Mouse (Mus musculus) kidney, adult 2 months (tissue): Measurements from ENCODE around the gene Prr13. TPM values are rescaled to one million over a fixed set of nuclear protein-coding genes. Genes with fewer than 3 reads are reported as not detected.

Experiments used
- DNase-seq: peaks from one replicate; pipeline ENCODE4 v3.0.0; 2021
- H3K27ac ChIP-seq: fragments of 200-500 bp; 2 replicates; pipeline ENCODE4 v1.5.1; 2012; ENCODE audit warnings: low read depth, low read length, control low read depth, inconsistent platforms; ENCODE audit not compliant: insufficient read depth
- H3K27me3 ChIP-seq: fragments of 200-500 bp; replicated peaks from 2 replicates; pipeline ENCODE4 v1.6.1; 2012; ENCODE audit warnings: mild to moderate bottlenecking, moderate library complexity, low read length, inconsistent platforms; ENCODE audit not compliant: control insufficient read depth, insufficient read depth
- H3K36me3 ChIP-seq: fragments of 200-500 bp; 2 replicates; pipeline ENCODE4 v1.6.1; 2012; ENCODE audit warnings: mild to moderate bottlenecking, moderate library complexity, low read length, inconsistent platforms; ENCODE audit not compliant: control insufficient read depth, insufficient read depth
- H3K4me1 ChIP-seq: fragments of 200-500 bp; 2 replicates; pipeline ENCODE4 v1.6.1; 2011; ENCODE audit warnings: low read length; ENCODE audit not compliant: control insufficient read depth, insufficient read depth
- H3K4me3 ChIP-seq: fragments of 200-500 bp; 2 replicates; pipeline ENCODE4 v1.5.1; 2011; ENCODE audit warnings: mild to moderate bottlenecking, low read depth, low read length, control low read depth; ENCODE audit not compliant: insufficient read depth
- CTCF ChIP-seq: fragments of 200-500 bp; conservative IDR thresholded peaks from 2 replicates; pipeline ENCODE4 v1.5.1; 2011; ENCODE audit warnings: low read depth, mild to moderate bottlenecking, control low read depth, low read length, moderate library complexity, mixed read lengths; ENCODE audit not compliant: insufficient read depth, insufficient read length
- POLR2A ChIP-seq: fragments of 200-500 bp; IDR thresholded peaks from one replicate; pipeline ENCODE4 v1.6.1; 2011; ENCODE audit warnings: low read depth, low read length, control low read depth
- WGBS: fragments of 180-500 bp; shearing (Covaris S2); methylation state at CpG from one replicate; pipeline ENCODE4 v1.1.7; 2018; 5-methylcytosine and 5-hydroxymethylcytosine counted together
- polyA plus RNA-seq: library from polyadenylated mRNA; depleted of rRNA; stranded (reverse); fragments of >200 nt; gene quantifications from 2 replicates; pipeline ENCODE4 v1.2.3, GENCODE M21; 2012; rRNA removed

Prr13 gene
- polyA plus RNA-seq, 1 experiment: 181 TPM

DNA sequence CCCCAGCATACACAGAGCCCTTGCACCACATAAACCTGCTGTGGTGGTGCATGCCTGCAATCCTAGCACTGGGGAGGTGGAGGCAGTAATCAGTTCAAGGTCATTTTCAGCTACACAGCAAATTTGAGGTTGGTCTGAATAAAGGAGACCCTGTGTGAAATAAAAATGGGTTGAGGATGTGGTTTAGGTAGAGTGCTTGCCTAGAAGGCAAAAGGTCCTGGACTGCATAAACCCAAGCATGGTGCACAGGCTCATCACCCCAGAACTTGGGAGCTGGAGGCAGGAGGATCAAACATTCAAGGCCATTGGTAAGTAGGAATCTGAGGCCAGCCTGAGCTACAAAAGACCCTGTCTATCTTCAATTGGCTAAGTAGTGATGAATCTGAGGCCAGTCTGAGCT lies 48.7 kb downstream of the Prr13 start:
- TF ChIP-seq POLR2A (no peak), CTCF (no peak)

GRCm38 (mm10) chr15:102508336-102508735 lies 49.5 kb downstream of the Prr13 start:
- H3K27ac ChIP-seq: no peak overlapping the region
- 87% methylated on average over 3 of the region's 3 CpGs for WGBS
- H3K36me3 ChIP-seq: no peaks in the 10 kb centered on the region
- TF ChIP-seq CTCF: no peak
- TF ChIP-seq POLR2A: no peak
- no peak for DNase-seq
- no peaks in the 10 kb centered on the region for H3K27me3 ChIP-seq
- H3K4me3 ChIP-seq: no peak overlapping the region
- H3K4me1 ChIP-seq: peaks cover 3% of the 10 kb centered on the region; the same call in 1 of the 2 replicates

More for the DNA sequence above, 48.7 kb downstream of the Prr13 start:
- no peak overlapping the region for H3K27ac ChIP-seq
- no peak for DNase-seq
- no peak overlapping the region for H3K4me3 ChIP-seq
- H3K36me3 ChIP-seq: no peaks in the 10 kb centered on the region
- H3K27me3 ChIP-seq: no peaks in the 10 kb centered on the region
- H3K4me1 ChIP-seq: peaks cover 3% of the 10 kb centered on the region; the same call in 1 of the 2 replicates

DNA sequence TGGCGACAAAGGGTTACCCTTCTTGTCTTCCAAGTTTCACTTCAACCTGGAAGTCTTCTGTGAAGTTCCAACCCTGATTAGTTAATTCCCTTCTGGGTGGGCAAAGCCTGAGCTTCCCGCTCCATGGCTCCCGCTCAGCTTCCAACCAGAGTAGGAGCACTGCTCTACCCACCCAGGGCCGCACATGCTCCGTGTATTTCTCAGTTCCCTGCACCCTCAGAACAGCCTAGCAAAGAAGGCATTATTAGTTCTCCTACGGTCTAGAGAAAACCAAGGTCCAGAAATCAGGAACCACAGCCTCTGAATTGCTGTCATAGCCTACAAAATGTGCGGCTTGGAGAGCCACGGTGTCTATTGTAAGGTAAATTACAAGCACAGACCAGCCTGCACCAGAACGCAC lies 51.3 kb downstream of the Prr13 start:
- H3K4me3 ChIP-seq: peak overlapping the region; percentile 78
- H3K4me1 ChIP-seq: peaks cover 3% of the 10 kb centered on the region; the same call in 1 of the 2 replicates
- TF ChIP-seq POLR2A: no peak
- TF ChIP-seq CTCF: no peak
- no peaks in the 10 kb centered on the region for H3K36me3 ChIP-seq
- WGBS: 13% methylated on average over 9 of the region's 9 CpGs
- DNase-seq: no peak
- no peaks in the 10 kb centered on the region for H3K27me3 ChIP-seq
- H3K27ac ChIP-seq: peak overlapping the region; percentile 10; the same call in 1 of the 2 replicates

- no peaks in the 10 kb centered on the region for H3K27me3 ChIP-seq
- TF ChIP-seq CTCF: no peak
- TF ChIP-seq POLR2A: no peak
- H3K36me3 ChIP-seq: no peaks in the 10 kb centered on the region
- H3K4me1 ChIP-seq: peaks cover 3% of the 10 kb centered on the region; the same call in 1 of the 2 replicates
- H3K4me3 ChIP-seq: peak overlapping the region; percentile 78
- whole genome bisulfite sequencing: 4% methylated on average over 33 of the region's 34 CpGs
- peak overlapping the region; percentile 10 for H3K27ac ChIP-seq
- DNase-seq: peak; percentile 90
These were observed 51.9 kb downstream of the Prr13 start for GRCm38 (mm10) chr15:102510590-102511284.

DNA sequence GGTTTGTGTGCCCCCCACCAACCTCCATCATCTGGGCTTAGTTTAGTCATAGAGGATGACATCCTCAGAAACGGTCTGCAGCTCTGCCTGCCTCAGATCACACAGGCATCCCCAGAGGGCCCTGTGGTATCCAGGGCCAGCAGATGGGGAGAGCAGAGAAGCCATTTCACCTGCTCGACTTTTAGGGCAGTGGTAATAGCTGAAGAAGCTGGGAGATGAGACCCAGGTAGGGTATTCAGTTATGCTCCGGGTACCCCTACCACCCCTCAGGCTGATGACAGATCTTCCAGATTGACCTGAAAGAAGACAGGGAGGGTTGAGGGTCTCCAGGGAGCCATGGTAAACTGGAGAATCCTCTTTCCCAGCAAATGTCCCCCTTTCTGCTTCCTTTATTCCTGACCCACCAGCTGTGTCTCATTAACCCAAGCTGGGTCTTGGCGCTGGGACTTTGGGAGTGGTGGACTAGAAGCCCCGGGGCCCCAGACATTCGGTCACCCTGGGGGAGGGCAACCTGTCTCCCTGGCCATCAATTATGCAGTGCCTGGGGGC lies 52.5 kb downstream of the Prr13 start:
- 22% methylated on average over 6 of the region's 6 CpGs for WGBS
- H3K27me3 ChIP-seq: no peaks in the 10 kb centered on the region
- H3K36me3 ChIP-seq: no peaks in the 10 kb centered on the region
- H3K4me3 ChIP-seq: no peak overlapping the region
- H3K27ac ChIP-seq: no peak overlapping the region
- DNase-seq: no peak
- TF ChIP-seq CTCF: no peak
- no peak for TF ChIP-seq POLR2A
- peaks cover 3% of the 10 kb centered on the region; the same call in 1 of the 2 replicates for H3K4me1 ChIP-seq

GRCm38 (mm10) chr15:102512010-102512409 lies 53.2 kb downstream of the Prr13 start:
- H3K27me3 ChIP-seq: no peaks in the 10 kb centered on the region
- no peaks in the 10 kb centered on the region for H3K36me3 ChIP-seq
- H3K4me1 ChIP-seq: peaks cover 3% of the 10 kb centered on the region; the same call in 1 of the 2 replicates
- TF ChIP-seq POLR2A (no peak), CTCF (no peak)
- no peak overlapping the region for H3K27ac ChIP-seq
- no peak overlapping the region for H3K4me3 ChIP-seq
- DNase-seq: no peak
- WGBS: 59% methylated on average over 5 of the region's 5 CpGs

Other genes with a start within 250 kb of the Prr13 start
- 2.7 and 11.1 TPM in 2 replicates for gene Itgb7, start 227.1 kb upstream of the Prr13 start, polyA plus RNA-seq
- gene Rarg, start 201.5 kb upstream of the Prr13 start, polyA plus RNA-seq: 21.2 and 25.6 TPM in 2 replicates
- 0.41 TPM in 2 replicates for gene Gm9918, start 188.5 kb upstream of the Prr13 start, polyA plus RNA-seq
- gene Mfsd5, start 179.6 kb upstream of the Prr13 start, polyA plus RNA-seq: 66.5 and 72.1 TPM in 2 replicates
- 0.45 and 0.53 TPM in 2 replicates for gene Espl1, start 162.8 kb upstream of the Prr13 start, polyA plus RNA-seq
- gene Pfdn5, start 132.9 kb upstream of the Prr13 start, polyA plus RNA-seq: 141 and 206 TPM in 2 replicates
- gene Myg1, start 127.3 kb upstream of the Prr13 start, polyA plus RNA-seq: 70.0 and 72.6 TPM in 2 replicates
- gene Aaas, start 108.3 kb upstream of the Prr13 start, polyA plus RNA-seq: 31.1 and 38.1 TPM in 2 replicates
- gene Sp7, start 91.8 kb upstream of the Prr13 start, polyA plus RNA-seq: 0.05 and 0.06 TPM in 2 replicates
- gene Sp1, start 52.9 kb upstream of the Prr13 start, polyA plus RNA-seq: 15.7 and 17.6 TPM in 2 replicates
- 0.67 and 1.4 TPM in 2 replicates for gene Amhr2, start 13.7 kb upstream of the Prr13 start, polyA plus RNA-seq
- 572 and 616 TPM in 2 replicates for gene Pcbp2, start 11.5 kb downstream of the Prr13 start, polyA plus RNA-seq
- gene Gm10337, start 44.7 kb downstream of the Prr13 start, polyA plus RNA-seq: not detected in 2 replicates
- gene Map3k12, start 58.0 kb downstream of the Prr13 start, polyA plus RNA-seq: 7.7 and 9.0 TPM in 2 replicates
- gene Tarbp2, start 59.2 kb downstream of the Prr13 start, polyA plus RNA-seq: 54.9 and 62.1 TPM in 2 replicates
- gene Npff, start 65.9 kb downstream of the Prr13 start, polyA plus RNA-seq: 3.4 and 5.6 TPM in 2 replicates
- gene Gm28047, start 166.0 kb downstream of the Prr13 start, polyA plus RNA-seq: not detected in 2 replicates
- 78.9 and 84.6 TPM in 2 replicates for gene Atf7, start 166.4 kb downstream of the Prr13 start, polyA plus RNA-seq
- 563 and 636 TPM in 2 replicates for gene Atp5g2, start 213.3 kb downstream of the Prr13 start, polyA plus RNA-seq